Mouse (Mus musculus): ENCODE results near the gene Mapk1.

Gene Mapk1

DNA sequence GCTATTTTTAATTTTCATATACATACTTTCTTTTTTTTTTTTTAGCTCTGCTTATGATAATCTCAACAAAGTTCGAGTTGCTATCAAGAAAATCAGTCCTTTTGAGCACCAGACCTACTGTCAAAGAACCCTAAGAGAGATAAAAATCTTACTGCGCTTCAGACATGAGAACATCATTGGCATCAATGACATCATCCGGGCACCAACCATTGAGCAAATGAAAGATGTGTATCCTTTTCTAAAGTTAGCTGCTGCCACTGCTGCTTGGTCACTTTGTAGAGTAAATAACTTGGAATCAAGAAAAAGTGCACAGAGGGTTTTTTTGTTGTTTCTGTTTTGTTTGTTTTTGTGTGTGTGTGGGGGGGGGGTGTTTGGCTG lies 32.7 kb downstream of the Mapk1 start:
- no peak for DNase-seq (ENCODE audit: low spot score)

GRCm38 (mm10) chr16:17018071-17018470 lies 34.9 kb downstream of the Mapk1 start:
- no peak for DNase-seq (ENCODE audit: low spot score)

DNA sequence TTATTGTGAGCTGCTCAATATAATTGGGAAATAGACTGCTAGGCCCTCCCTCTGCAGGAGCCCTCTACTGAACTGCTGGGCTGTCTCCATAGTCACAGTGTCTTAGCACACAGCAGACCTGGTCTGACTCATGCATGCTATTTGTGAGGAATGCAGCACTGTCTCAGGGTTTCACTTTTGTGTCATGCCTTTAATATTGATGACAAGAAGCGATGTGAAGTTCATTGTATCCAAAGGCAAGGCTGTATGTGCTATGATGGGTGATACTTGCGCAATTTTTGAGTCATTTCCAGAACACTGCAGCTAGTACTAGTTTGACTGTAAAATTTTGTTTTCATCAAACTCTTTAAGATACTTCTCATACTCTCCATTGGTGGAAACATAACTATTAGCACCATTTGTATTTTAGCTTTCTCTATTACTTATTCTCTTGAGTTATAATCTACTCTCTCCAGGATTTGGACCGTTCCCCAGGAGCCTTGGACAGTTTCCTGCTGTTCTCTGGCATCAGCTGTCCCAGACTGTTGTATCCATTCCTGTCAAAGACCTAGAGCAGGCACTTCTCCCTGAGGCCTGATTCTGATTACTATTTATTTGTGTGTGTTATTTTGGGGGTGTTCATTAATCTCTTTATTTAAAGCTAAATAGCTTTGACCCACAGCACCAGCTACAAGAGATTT lies 41.4 kb downstream of the Mapk1 start:
- DNase-seq (ENCODE audit: low spot score), result peak; percentile 9

- no peak for DNase-seq (ENCODE audit: low spot score)
These were observed 47.0 kb downstream of the Mapk1 start for GRCm38 (mm10) chr16:17029971-17030695.

GRCm38 (mm10) chr16:17033754-17034153 lies 50.6 kb downstream of the Mapk1 start:
- DNase-seq (ENCODE audit: low spot score), result no peak

GRCm38 (mm10) chr16:17040716-17041115 lies 57.5 kb downstream of the Mapk1 start:
- no peak for DNase-seq (ENCODE audit: low spot score)

- DNase-seq (ENCODE audit: low spot score), result no peak
These were observed 58.2 kb downstream of the Mapk1 start for GRCm38 (mm10) chr16:17041417-17041816.

GRCm38 (mm10) chr16:17044320-17044719 lies 61.1 kb downstream of the Mapk1 start:
- no peak for DNase-seq (ENCODE audit: low spot score)

DNA sequence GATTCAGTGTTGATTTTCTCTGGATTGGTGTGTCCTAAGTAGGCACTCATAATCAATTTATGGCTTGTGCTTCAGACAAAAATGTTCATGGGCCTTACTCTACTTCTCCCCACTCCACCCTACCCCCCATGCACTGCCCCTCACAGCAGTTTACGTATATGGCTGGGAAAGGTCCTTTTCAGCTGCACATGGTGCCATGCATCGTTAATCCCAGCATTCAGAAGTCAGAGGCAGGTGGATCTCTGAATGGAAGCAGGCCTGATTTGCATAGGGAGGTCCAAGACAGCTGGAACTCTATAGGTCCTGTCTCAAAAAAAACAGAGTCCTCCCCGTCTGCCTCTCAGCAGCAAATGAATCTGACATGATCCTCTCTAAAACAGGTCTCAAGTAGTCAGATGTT lies 62.1 kb downstream of the Mapk1 start:
- DNase-seq (ENCODE audit: low spot score), result no peak

- no peak for DNase-seq (ENCODE audit: low spot score)
These were observed 66.7 kb downstream of the Mapk1 start for GRCm38 (mm10) chr16:17049886-17050285.

- no peak for DNase-seq (ENCODE audit: low spot score)
These were observed 68.9 kb downstream of the Mapk1 start for GRCm38 (mm10) chr16:17052087-17052486.

DNA sequence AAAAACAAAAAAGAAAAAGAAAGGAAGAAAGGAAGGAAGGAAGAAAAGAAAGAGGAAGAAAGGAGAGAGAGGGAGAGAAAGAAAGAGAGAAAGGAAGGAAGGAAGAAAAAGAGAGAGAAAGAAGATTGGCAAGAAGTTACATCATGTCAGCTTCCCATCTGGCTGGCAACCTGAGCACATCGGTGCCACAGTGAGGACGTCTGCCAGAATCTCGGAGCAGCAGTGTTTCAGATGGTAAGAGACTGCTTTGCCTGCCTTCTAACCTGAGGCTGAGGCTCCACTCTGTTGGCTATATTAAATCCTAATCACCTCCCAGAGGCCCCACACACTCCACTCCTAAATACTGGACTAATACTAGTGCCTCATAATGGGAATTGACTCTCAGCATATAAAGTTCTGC lies 70.7 kb downstream of the Mapk1 start:
- no peak for DNase-seq (ENCODE audit: low spot score)

DNA sequence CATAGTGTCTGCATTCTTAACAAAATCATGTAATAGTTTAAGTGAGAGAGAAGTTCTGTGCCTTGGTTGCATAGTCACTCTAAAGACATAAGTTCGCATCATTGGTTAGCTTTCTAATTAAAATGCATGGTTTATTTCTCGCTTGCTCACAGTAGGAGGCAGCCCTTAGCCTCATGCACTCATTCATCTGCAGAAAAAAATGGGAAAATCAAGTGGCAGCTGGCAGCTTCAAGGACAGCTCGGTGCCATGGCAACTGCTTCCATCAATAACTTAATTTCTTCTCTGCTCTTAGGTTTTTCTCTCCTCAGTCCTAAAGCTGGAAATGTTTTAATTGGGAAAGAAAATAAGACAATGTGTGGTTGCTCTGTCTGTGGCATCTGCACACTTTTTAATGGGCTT lies 72.4 kb downstream of the Mapk1 start:
- DNase-seq (ENCODE audit: low spot score), result no peak

- DNase-seq (ENCODE audit: low spot score), result no peak
These were observed 79.2 kb downstream of the Mapk1 start for GRCm38 (mm10) chr16:17062338-17062737.

GRCm38 (mm10) chr16:17067552-17067951 lies 84.4 kb downstream of the Mapk1 start:
- no peak for DNase-seq (ENCODE audit: low spot score)

- peak; percentile 90 for DNase-seq (ENCODE audit: low spot score)
These were observed 86.6 kb downstream of the Mapk1 start, which contains the start of gene Ypel1 for GRCm38 (mm10) chr16:17069511-17070443. Ypel1 (plus strand) TSS chr16:17069696.

DNA sequence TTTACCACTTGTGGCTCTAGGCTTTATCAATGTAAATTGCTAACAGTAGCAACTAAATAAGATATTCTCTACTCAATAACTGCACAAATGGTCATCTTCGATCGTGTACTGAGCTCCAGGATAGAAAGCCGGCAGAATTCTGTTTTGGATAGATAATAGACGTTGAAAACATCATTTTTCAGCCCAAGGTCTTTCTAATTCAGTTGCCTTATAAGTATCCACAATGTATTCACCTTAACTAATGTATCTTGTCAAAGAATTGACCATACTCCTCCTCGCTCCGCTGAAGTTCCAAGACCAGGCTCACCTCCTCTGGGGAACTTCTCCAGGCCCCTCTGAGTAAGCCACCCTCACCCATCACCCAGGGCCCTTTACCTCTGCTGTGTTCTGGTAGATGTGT lies 87.5 kb downstream of the Mapk1 start:
- no peak for DNase-seq (ENCODE audit: low spot score)

- no peak for DNase-seq (ENCODE audit: low spot score)
These were observed 89.8 kb downstream of the Mapk1 start for GRCm38 (mm10) chr16:17073000-17073399.

GRCm38 (mm10) chr16:17076301-17076700 lies 93.1 kb downstream of the Mapk1 start:
- no peak for DNase-seq (ENCODE audit: low spot score)

DNA sequence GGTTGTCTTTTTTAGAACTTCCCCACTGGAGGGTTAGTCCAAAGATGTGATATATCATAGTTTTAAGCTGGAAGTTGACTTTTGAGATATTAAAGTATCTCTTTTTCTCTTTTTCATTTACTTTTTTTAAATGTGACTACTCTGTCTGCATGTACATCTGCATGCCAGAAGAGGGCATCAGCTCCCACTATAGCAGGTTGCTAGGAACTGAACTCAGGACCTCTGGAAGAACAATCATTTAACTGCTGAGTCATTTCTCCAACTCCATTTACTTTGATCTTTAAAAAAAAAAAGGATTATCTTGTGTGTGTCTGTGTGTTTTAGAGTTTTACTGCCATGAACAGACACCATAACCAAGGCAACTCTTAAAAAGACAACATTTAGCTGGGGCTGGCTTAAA lies 93.7 kb downstream of the Mapk1 start:
- DNase-seq (ENCODE audit: low spot score), result no peak

GRCm38 (mm10) chr16:17078101-17078500 lies 94.9 kb downstream of the Mapk1 start:
- no peak for DNase-seq (ENCODE audit: low spot score)

DNA sequence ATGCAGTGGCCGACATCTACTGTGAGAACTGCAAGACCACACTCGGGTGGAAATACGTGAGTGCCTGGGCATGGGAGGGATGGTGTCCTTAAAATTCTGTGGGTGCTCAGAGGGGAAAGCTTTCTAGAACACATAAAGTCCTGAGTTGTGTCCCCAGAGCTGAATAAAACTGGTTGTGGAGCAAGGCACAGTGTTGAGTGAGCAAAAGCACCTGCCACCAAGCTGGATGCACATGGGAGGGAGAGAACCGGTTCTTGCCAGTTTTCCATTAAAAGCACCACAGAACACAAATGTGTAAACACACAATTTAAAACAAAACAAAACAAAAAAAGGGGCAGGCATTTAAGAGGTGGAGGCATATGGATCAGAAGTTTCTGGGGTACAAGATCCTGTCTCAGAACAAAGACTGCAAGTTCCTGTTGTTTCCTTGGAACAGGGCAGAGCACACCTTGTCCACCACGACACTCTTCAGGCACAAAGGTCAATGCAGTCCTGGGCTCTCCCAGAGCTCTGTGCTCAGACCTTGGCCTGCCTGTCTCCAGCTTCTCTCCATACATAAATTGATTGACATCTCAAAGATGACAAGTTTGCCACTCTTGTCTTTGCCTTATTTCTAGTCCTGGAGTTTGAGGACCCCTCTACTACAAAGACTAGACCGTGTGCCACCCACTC lies 99.1 kb downstream of the Mapk1 start:
- DNase-seq (ENCODE audit: low spot score), result no peak

All from urinary bladder, postnatal 14 days (tissue).